Mouse (Mus musculus) CD4-positive, CD25-positive, alpha-beta regulatory T cell, adult 4 months (primary cell): ENCODE measurements around the gene Ttll2. TPM values are rescaled to one million over a fixed set of nuclear protein-coding genes. Genes with fewer than 3 reads are reported as not detected.
A peak's percentile ranks its signal among the peaks of the same experiment; 100 is the strongest.
"Not testable (repeated sequence)": the region's sequence is repeated elsewhere in the genome, so short reads cannot be mapped to it uniquely, and the experiment has no call there.

ENCODE experiments used
- ATAC-seq: one replicate; pipeline ENCODE4 v1.8.0; 2017
- polyA plus RNA-seq, 2 experiments: library from polyadenylated mRNA; unstranded; fragments of 100-300 nt; shearing (Covaris generic); gene quantifications; one replicate each; pipeline ENCODE4 v1.2.1; 2017

Gene Ttll2
- not detected for polyA plus RNA-seq

DNA sequence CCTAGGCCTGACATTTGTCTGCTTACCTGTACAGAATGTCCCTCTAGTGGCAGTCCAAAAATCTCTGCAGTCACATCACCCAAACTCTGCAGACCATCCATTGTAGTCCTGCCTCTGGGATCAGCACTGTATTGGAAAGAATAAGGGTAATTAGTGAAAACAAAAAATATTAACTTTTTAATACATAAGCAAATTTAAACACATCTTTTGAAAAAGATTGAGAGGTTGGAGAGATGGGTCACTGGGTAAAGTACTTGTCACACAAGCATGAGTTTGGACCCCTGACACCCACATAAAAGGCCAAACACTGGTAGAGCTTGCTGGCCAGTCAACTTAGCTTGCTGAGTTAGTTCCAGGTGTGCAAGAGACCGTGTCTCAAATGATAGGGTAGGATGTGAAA lies at the start of gene Ttll2:
Ttll2 (minus strand) TSS at position 101 of the 400 bp plus-strand sequence.
- not testable (repeated sequence) for ATAC-seq

GRCm38 (mm10) chr17:7399770-7400169 lies 47.3 kb upstream of the Ttll2 start:
- ATAC-seq, result not testable (repeated sequence)

- peak; percentile 86 for ATAC-seq
Measured at GRCm38 (mm10) chr17:7398198-7398847, 45.8 kb upstream of the Ttll2 start.

- ATAC-seq, result not testable (repeated sequence)
Measured at GRCm38 (mm10) chr17:7397079-7397478, 44.6 kb upstream of the Ttll2 start.

GRCm38 (mm10) chr17:7396288-7396687 lies 43.8 kb upstream of the Ttll2 start:
- not testable (repeated sequence) for ATAC-seq

DNA sequence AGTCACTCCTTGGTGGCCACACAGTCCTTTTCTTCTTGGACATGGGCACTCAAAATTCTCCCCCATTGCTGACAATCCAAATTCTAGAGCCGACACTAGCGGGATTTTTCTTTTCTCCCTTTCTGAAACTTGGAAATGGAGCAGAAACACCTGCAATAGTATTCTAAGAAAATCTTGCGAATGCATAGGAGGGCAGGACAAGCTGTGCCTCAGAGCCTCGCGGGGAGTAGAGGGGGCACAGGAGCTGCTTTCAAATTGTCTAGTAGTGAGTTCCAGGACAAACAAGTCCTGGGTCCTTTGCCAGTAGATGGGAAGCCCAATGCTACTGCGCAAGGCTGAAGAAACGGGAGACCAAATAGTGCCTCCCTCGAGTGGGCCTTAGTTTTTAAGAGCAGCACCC lies 43.2 kb upstream of the Ttll2 start:
- not testable (repeated sequence) for ATAC-seq

- not testable (repeated sequence) for ATAC-seq
Measured at GRCm38 (mm10) chr17:7395116-7395515, 42.6 kb upstream of the Ttll2 start.

- not testable (repeated sequence) for ATAC-seq
Measured at GRCm38 (mm10) chr17:7389898-7390297, 37.4 kb upstream of the Ttll2 start.

- ATAC-seq, result not testable (repeated sequence)
Measured at GRCm38 (mm10) chr17:7388958-7389356, 36.5 kb upstream of the Ttll2 start.

DNA sequence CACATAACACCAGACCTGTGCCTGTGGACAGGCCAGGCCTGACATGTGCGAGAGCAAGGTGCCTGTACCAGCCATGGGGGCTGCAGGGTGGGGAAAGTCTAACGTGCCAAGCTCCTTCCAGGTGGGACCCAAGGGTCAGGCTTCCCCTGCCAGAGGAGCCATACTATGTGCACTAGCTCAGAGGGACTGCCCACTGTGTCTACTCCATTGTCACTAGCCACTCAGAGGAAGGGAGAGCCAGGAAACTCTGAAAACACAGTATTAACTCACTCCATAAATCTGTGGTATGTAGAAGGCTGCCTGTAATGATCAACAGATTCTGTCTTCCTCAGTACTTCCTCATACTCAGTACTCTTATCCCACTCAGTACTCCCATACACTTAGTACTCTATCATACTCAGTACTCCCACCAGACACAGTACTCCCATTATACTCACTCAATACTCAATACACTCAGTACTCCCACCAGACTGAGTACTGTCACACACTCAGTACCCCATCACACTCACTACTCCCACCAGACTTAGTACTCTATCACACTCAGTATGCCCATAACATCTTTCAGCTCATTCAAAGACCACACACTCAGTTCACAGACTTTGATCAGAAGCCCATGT lies 36.0 kb upstream of the Ttll2 start:
- ATAC-seq, result not testable (repeated sequence)

DNA sequence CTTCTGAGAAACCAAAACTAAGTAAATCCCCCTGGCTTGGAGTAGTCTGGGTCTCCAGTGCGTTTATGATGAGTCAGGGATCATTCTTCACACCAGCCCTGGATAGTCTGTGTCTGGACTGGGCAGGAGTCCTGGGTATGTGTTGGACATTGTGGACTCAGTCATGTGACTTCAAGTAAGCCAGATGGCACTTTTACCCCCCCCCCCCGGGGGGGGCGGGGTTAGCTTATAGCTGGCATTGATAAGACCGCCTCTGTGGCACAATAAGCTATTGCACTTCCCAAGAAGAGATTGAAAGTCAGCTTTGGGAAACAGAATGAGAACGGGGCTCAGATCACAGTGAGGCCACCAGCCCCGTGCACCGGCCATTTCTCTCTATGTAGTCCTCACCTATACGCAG lies 33.5 kb upstream of the Ttll2 start:
- not testable (repeated sequence) for ATAC-seq

DNA sequence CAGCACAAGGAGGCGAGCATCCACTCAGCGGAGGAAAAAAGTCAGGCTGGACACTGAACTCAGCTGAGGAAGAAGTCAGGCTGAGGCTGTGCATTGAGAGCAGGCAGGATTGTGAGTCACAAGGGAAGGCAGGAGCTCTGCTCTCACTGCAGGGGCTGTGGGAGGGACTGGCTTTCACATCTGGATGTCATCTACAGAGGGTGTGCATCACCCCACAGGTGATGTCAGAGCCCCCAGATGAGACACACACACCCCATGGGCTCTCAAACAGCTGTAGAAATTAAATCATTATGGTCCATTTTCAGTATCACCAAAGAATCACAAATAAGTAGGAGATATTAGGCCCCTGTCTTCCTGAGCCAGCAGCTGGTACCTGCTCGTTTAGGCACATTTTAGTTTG lies 32.9 kb upstream of the Ttll2 start, which contains the start of gene Unc93a2:
Unc93a2 (minus strand) TSS at position 101 of the 400 bp plus-strand sequence.
- not testable (repeated sequence) for ATAC-seq

DNA sequence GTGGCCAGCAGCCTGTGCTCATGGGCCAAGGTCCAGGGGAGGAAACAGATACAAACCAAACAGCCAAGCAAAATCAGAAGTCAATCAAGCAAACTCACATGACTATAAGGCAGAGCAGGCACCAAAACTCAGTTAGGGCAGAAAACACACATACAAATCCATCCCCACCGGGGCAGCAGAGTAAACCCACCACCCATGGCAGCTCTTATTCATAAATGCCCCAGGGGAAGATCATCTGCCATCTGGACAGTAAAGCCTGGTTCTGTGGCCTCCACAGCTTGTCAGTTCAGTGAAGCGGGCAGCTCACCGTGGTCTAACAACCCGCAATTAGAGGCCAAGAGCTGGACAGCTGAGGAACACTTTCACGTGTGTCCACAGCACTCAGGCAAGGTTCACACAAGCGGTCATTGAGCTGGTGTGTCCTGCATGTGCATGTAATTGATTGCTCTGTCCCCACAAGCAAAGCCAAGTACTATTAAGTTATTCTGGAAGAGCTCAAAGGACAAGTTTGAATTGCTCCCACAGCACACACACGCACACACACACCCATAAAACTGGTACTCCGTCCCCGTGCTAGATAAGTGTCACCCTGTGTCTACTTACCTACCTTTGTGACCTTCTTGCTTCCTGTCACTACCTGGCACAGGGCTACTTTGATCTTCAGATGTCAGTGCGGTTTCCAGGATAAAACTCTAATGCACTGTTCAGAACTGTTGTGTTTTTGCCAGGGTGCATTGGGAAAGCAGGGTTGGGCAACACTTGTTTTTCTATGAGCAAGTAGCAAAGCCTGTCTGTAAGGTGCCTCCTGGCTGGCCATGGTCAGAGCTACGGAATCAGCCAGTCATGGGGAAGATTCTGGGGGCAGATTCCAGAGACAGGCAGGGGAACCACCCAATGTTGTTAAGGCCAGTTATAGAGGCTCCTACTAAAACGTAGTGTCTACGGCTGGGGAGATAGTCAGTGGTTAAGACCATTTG lies 31.0 kb upstream of the Ttll2 start:
- not testable (repeated sequence) for ATAC-seq

GRCm38 (mm10) chr17:7382711-7383110 lies 30.2 kb upstream of the Ttll2 start:
- ATAC-seq, result not testable (repeated sequence)

DNA sequence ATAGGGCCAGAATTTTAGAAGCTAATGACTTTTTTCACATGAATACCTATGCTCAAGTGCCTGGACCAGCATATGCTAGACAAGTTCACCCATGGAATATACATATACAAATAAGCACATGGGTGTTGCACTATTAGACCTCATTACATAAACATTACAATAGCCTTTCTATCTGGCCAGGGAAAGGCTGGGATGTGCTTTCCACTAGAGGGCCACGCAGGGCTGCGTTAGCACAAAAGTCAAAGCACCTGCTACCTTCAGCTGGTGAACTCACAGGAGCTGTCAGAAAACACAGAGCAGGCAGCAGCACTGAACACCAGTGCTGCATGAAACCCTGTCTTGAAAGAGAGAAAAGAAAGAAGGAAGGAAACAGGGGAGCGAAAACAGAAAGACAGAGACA lies 25.4 kb upstream of the Ttll2 start:
- not testable (repeated sequence) for ATAC-seq

DNA sequence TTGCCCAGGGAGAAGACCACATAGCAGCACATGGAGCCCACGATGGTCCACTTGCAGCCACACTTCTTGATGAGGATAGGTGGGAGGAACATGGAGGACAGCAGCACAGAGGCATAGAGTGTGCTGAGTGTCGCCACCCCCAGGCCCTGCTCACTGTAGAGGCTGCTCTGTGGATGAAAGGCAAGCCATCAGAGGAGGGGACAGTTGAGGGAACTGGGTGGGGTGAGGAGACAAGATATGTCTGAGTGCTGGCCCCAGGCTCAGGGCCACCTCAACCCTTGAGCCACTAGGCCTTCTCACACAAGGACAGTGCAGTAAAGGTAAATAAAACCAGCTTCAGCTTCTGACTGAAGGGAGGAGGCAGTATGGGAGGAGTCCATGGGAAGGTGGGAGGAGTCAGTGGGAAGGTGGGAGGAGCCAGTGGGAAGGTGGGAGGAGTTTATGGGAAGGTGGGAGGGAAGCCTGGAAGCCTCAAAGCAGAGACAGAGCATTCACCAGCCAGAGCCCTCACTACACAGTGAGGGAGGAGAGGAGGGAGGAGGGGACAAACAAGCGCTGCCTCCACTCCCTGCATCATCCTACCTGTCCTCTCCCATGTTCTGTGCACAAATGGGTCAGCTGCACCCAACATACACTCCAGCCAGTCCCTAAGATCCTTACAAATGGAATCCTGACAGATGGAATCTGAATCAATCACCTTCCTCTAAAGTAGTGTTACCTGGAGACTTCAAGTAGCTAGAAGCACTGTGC lies 24.6 kb upstream of the Ttll2 start:
- not testable (repeated sequence) for ATAC-seq

DNA sequence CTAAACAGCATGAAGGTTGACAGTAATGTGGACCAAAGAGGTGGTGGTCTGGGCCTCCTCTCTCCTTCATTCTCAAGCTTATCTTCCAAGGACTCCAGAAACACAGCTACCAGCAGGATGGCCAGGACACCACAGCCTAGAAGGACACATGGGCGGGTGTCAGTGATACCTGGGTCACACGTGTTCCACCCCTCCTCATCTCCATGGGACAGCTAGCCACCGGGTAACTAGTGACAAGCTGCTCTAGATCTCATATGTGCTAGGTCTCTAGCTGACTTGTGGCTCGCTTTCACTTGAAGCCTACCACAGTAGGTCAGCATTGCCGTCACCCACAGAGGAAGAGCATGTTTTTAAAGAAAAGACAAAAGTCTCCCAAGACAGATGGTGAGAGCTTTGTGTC lies 19.4 kb upstream of the Ttll2 start, which contains the start of gene Gm49630:
Gm49630 (minus strand) TSS at position 101 of the 400 bp plus-strand sequence.
- not testable (repeated sequence) for ATAC-seq

DNA sequence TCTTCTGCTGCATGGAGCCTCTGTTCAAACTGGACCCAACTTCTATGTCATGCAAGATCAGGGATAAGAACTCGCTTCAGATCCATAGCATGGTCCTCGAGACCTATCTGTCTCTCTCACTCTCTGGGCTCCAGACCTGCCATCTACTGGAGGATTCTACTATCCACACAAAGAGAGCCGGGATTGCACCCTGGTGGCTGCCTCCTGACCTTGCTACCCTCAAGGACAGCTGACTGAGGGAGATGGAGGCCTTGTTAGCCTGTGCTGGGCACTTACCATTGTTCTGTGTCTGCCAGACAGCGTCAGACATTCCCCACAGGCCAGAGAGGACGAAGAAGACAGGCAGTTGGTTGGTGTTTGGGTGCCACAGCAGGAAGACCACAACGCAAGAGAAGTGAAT lies 16.9 kb upstream of the Ttll2 start:
- not testable (repeated sequence) for ATAC-seq

DNA sequence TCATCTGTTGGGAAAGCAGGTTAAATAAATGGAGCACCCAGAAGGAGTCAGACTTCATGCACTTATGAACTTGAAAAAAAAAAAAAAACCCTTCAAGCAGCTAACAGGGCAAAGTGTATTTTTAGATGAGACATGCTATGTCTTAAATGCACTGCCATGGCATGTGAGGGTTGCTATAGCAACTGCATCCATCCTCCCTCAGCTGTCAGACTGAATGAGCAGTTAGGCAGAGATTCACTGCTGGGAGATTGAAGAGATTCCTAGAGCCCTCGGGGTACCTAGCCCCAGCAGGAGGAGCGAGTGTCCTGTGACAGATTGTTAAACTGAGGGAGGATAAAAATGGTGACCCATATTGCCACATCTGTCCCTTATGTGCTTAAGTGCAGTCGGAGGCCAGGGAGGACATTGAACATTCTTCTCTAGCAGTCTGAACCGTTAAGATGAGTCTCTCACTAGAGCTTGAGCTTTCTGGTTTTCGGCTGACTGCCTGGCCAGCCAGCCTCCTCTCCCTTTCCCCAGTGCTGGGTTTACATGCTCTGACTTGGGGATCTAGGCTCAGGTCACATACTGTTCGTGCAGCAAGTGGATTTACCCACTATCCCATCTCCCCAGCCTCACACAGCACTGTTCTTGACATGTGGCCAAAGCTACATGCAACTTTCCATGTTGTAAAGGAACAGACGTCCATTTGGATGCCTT lies 14.3 kb upstream of the Ttll2 start:
- not testable (repeated sequence) for ATAC-seq

GRCm38 (mm10) chr17:7366265-7366664 lies 13.8 kb upstream of the Ttll2 start:
- not testable (repeated sequence) for ATAC-seq

DNA sequence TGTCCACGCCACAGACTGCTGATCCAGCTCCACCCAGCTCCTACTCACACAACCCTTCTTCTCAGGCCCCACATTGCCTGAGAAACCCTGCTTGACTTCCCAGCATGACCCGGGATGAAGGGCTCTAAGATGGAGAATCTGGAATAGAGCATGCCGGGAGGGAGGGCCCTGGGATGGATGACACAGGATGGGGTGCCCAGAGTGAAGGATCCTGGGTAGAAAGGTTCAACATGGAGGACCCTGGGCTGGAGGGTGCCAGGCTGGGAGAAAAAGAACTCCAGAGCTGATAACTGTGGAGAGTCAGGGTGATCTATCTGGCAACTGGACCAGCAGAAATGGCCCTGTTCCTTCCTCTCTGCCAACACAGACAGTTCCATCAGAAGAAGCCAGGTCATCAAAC lies 13.1 kb upstream of the Ttll2 start:
- not testable (repeated sequence) for ATAC-seq
